Mouse (Mus musculus) layer of hippocampus, adult 9-10 months (tissue): ENCODE results near the gene Iqgap2.

Experiments used
- DNase-seq: peaks from one replicate; pipeline ENCODE4 v3.0.0; 2022; ENCODE audit warnings: low spot score

The Iqgap2 gene

DNA sequence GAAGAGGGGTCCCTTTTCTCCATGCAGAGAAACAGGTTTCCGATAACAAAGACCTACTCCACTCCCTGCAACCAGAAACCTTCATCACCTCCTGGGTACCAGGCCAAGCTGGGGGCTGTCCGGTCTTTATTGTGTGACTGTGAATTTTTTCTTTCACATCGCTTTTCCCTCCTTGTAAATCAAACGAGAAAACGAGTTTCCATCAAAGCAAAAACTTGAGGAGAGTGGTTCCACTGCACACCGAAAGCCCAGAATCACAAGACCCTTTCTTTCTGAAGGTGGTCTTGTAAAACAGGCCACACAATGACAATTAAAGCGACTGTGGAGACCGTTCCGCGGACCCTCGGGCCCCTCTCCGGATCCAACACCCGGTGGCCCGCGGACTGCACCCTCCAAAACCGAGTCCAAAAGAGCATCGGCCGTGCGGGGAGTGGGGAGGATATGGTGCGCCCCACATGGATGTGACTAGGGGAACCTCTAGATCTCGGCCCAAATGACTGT, 274.0 kb downstream of the Iqgap2 start:
- DNase-seq, result no peak

DNA sequence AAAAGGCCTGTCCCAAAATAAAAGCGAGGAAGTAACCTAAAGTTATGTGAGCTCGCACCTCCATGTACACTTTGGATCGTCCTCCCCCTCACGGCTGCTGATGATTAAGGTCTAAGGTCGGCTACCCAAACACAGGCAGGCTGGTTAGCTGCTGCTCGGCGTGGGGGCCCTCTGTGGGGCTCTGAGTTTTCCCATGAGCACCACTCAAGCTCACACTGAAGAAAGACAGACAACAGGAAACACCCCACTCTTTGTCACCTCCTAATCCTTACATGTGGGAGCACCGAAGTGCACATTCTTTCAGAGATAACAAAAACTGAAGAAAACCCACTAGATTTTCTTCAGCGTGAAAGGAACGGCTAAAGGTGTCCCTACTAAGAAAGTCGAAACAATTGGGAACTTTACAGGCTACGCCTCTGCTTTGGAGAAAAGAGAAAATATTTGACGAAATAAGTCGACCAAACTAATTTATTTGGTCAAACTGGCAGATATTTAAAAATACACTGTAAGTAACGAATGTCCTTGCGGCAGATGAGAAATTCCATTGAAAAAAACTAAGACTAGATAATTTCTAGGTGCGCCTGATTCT, 274.5 kb downstream of the Iqgap2 start:
- no peak for DNase-seq

GRCm38 (mm10) chr13:95616512-95616911, 275.2 kb downstream of the Iqgap2 start:
- DNase-seq, result no peak

DNA sequence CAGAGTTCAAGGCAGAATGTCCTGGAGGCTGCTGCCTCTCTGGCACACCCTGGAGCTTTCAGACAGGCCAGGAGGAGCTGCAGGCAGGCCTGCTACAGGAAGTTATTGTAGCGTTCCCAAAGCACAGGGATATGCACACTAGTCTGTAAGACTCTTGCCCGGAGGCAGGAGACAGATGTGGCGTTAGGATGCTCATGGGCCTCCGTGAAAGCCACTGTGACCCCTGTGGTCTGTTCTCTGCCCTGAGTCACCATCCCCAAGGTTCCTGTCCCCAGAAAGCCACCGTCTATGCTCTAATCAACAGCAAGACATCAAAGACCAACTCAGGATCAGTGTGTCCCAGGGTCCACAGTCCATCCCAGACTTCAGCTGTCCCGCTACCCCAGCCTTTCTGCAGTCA, 277.0 kb downstream of the Iqgap2 start:
- no peak for DNase-seq

- no peak for DNase-seq
Observed at GRCm38 (mm10) chr13:95612243-95612642, 279.5 kb downstream of the Iqgap2 start.

DNA sequence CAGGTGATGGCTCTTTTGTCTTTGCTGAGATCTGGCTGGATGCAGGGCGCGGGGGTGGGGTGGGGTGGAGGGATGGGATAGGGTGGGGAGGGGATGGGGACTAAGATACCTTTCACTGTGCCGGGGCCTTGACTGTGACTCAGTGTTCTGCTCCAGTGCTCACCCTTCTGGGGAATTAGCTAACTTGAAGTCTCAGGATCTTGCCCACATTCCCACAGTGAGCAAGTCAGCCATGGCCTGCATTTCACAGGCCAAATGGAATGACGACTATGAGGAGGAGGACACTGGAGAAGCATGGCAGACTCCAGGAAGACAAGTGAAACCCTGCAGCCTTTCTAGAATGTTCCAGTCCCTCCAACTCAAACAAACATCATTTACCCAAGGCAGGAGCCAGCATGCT, 280.0 kb downstream of the Iqgap2 start:
- no peak for DNase-seq

DNA sequence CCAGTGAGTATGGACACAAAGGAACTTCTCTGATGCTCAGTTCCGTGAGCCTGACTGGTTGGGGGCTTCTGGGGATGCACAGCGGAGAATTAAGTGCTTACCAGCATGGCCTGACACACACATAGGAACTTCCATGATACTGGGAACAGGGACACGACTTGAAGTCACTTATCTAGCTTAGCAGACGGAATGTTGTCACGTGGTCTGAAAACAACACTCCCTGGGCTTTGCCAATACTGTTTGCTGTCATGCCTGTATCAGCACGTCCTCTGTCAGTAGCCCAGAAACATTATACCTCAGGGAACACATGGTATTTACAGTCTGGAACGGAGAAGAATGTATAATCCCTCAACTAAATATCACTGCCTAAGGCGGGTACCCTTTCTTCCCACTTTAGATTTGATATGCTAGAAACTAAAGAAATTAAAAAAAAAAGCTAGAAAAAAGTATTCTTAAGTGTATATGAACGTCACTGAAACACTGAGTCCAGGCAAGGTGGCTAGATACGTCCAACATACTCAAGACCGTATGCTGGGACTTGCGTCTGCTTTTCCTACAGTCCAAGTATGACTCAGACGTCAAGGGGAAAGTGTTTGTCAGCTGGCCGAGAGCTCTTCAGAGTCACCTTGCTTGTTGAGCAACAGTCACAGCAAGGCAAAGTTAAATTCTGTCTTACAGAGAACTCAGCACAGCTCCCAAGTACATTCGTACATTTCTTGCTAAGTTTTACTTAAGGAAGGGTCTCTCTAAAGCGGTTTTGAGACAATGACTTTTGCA, 280.7 kb downstream of the Iqgap2 start:
- DNase-seq, result no peak

- DNase-seq, result no peak
Observed at GRCm38 (mm10) chr13:95609088-95609420, 282.7 kb downstream of the Iqgap2 start.

DNA sequence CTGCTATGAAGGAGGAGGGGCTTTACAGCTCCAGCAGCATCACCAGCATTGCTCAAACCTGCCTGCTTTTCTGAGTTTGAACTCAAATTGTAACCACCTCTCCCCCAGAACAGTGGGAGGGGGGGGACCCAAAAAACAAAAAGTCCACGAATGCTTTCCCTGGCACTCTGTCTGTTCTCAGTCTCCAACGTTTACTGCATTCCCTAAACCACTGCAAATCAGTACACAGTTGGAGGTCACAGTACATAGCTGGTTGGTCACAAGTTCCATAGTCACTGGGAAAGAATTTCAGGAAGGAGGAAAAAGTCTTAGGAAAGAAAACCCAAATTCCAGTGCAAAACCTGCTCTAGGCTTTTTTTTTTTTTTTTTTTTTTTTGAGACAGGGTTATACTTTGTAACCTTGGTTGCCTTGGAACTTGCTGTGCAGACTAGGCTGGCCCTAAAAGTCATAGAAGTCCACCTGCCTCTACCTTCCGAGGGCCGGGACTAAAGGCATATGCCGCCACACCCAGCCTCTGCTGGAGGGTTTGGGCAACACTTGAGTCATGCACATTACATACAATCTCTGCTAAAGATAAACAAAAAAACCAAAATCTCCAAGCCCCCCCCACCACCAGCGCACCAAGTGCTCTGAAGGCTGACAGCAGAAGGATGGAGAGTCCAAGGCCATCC, 283.2 kb downstream of the Iqgap2 start:
- no peak for DNase-seq

DNA sequence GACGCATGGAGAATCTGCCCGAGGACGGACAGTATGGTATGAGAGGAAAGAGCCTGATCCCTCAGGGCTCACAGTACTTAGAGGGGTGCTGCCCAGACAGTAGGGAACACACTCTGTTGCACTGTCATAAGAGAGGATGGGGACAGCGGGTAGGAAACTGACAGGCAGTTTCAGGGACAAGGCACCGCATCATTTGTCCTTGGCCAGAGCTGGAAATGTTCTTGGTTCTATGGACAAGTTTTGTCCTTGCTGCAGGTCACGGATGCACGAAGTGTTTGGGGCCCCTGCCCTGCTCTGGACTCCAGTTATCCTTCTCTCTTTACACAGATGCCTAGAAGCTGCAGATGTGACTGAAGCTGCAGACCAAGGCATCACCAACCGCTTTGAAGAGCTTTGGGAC, 284.7 kb downstream of the Iqgap2 start:
- DNase-seq, result no peak

- DNase-seq, result no peak
Observed at GRCm38 (mm10) chr13:95604288-95604687, 287.4 kb downstream of the Iqgap2 start.

DNA sequence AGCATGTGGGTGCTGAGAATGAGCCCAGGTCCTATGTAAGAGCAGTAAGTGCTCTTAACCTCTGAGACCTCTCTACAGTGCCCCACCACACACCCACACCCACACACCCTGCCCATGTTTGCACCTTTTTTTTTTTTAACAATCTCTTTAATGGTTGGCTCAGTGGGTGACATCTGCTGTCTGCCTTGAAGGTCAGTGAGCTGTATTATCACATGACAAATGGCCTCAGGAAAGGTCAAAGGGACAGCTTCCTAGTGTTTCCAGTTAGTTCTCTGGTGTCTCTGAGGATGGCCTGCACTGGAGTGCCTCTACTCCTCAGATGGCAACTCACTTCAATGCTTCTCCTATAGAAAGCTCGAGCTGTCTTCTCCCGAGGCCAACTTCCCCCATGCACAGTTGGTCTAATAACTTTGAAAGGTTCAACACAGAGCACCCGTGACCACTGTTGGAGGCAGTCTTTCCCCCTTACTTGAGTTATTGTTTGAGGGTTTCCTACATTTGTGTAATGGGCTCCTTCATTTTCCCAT, 291.8 kb downstream of the Iqgap2 start:
- DNase-seq, result no peak

DNA sequence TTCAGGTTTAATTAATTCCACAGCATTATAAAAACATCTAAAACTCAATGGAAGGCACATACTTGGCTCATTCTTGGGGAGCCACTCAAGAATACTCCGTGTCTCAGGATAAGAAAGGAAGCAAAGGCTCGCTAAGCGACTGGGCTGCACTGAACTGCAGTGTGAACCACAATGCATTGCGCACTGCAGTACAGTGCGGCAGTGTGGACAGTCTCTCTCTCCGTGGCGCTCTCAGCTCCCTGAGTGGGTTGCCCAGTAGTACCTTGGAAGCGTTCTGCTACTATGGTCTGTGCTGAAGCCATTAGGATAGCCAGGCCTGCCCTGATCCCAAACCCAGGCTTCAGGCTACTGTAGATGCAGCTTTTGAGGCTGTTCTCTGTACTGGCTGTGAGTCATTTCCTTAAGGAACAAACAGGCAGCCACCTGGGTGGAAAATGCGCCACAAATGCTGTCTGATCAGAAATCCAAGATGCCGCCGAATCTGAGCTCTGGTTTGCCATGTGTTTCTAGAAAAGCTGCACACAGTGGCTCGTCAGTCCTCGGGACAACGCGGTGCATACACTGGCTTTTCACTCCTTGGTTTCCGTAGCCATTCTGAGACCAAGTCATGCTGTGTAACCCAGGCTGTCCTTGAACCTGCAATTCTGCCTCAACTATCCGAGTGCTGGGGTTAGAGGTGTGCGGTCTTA, 293.3 kb downstream of the Iqgap2 start:
- no peak for DNase-seq

DNA sequence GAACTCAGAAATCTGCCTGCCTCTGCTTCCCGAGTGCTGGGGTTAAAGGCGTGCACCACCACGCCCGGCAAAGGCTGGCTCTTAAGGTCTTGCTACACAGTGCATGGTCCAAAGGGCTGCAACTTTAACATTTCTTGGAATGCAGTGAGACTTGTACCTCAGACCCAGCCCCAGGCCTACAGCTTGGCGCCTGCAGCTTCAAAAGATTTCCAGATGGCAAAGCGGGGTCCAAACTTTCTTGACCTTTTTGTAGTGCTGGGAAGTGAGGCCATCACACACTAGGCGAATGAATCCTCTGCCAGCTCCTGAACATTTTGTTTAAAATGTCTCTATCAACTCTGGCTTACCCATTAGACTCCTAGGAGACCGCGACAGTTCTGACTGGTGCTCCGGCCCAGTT, 294.1 kb downstream of the Iqgap2 start:
- no peak for DNase-seq

DNA sequence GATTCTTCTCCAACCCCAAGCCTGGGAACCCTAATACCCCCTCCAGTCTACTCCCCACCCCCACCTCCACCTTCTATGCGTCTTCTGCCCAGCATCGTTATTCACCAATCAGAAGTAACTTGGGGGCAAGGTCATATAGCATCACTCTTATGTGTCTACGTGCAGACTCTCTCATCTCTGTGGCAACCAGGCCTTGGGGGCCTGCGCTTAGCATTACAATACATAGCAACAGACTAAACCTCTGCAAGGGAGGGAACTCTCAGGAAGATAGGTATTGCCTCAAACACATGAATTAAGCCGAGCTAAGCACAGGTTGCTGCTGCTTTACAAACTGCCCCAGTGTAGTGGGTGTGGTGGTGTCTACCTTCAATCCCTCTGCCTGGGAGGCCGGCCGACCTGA, 295.0 kb downstream of the Iqgap2 start:
- no peak for DNase-seq

GRCm38 (mm10) chr13:95595921-95596320, 295.8 kb downstream of the Iqgap2 start:
- no peak for DNase-seq

GRCm38 (mm10) chr13:95595411-95595810, 296.3 kb downstream of the Iqgap2 start:
- DNase-seq, result no peak

GRCm38 (mm10) chr13:95592860-95593259, 298.9 kb downstream of the Iqgap2 start:
- DNase-seq, result no peak

DNA sequence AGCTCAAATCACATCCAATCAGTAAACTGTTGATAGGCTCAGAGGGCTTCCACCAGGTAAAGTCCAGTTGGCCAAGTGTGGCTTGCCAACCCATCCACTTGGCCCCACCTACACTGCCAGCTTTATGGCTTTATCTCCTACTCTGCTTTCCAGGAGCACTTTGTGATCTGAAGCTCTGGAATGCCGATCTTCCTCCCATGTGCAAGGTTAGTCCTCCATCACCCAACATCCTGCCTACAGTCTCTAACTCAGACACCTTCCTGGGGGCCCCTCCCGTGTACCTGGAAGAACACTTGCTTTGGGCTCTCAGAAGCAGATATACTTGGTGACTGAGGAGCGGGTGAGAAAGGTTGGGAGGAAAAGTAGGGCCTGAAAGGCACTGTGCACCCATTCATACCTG, 300.1 kb downstream of the Iqgap2 start:
- no peak for DNase-seq

- DNase-seq, result no peak
Observed at GRCm38 (mm10) chr13:95587628-95588027, 304.1 kb downstream of the Iqgap2 start.

- DNase-seq, result no peak
Observed at GRCm38 (mm10) chr13:95584898-95585297, 306.8 kb downstream of the Iqgap2 start.
